ENCODE assay signal across 12 mouse cellular contexts in the genomic region with DNA sequence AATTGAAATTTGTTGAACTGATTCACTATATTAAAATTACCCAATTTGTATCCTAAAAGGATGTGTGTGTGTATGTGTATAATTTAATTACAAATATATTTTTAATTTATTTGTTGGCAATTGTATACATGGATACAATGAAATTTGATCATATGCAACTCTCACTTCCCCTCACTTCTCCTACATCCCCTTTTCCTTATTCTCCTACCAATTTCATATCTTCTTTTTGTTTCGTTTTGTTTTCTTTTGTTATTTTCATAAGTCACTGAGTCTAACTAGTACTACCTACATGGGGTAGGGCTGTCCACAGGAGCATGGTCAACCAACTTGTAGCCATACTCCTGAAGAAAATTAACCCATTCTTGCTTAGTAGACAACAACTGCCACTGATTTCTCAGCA.
"Had no signal": no experiment of that assay in that cellular context is flagged by ENCODE, and none has a peak within 500 bp of the region (broad histone marks: within the 10 kb centered on the region; RNA-seq: fewer than 3 reads in every experiment).

No protein-coding gene starts in this region.

- DNase-seq: retina, postnatal 1 day; right cerebral cortex, adult 18-20 months; right cerebral cortex, postnatal 14 days; right cerebral cortex, postnatal 25 days; right cerebral cortex, postnatal 4 days; spleen, adult 18-20 months; thymus, adult 18-20 months; thymus, adult 2 months; thymus, postnatal 14 days; thymus, postnatal 25 days; thymus, postnatal 36 days; thymus, postnatal 4 days had no signal
